Mouse (Mus musculus): ENCODE data around the gene Mctp2. TPM values are rescaled to one million over a fixed set of nuclear protein-coding genes. Genes with fewer than 3 reads are reported as not detected.

The Mctp2 gene
- total and polyA plus RNA-seq, 3 experiments, result 0.11 TPM; not detected in 2

DNA sequence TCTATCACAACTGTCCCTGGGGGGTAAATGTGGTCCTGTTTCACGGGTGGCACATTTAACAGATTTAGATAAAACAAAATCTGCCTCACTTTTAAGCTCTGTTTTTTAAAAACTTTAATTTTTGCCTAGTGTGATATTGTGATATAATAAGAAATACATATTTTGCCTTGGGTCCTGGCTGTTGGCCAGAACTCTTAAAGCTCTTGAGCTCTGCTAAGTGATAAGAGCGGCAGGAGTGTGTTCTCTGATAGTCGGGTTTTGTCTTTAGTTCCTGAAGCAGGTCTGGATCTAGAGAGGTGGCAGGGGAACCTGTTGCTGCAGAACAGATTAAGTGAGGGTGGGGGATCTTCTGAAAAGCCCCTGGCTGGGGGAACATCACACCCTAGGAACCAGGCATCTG lies 186.7 kb downstream of the Mctp2 start:
- ATAC-seq (ENCODE audit: extremely low read depth, insufficient number of reproducible peaks, low FRiP score, poor library complexity, severe bottlenecking) (no peak), DNase-seq (ENCODE audit: low spot score) (no peak)
- H3K27me3 ChIP-seq (ENCODE audit: insufficient read depth, low read length), result no peaks in the 10 kb centered on the region
- H3K36me3 ChIP-seq (replicated peaks), result no peaks in the 10 kb centered on the region
- no peaks in the 10 kb centered on the region for H3K4me1 ChIP-seq (ENCODE audit: insufficient read depth, low read depth, low read length)
- no peak overlapping the region for H3K4me3 ChIP-seq (ENCODE audit: low read depth, low read length)
- peaks cover 10% of the 10 kb centered on the region for H3K9me3 ChIP-seq (replicated peaks)
- TF ChIP-seq GATA2 (IDR thresholded peaks at IDR 0.05; ENCODE audit: borderline replicate concordance, low read depth, low read length) (no peak), CTCF (IDR thresholded peaks at IDR 0.05; ENCODE audit: low read depth, low read length) (no peak), TAL1 (conservative IDR thresholded peaks at IDR 0.05; ENCODE audit: low read depth, low read length) (no peak), GATA1 (IDR thresholded peaks at IDR 0.05; ENCODE audit: borderline replicate concordance, low read length) (no peak), POLR2AphosphoS5 (IDR thresholded peaks at IDR 0.05; ENCODE audit: insufficient replicate concordance, low read depth, low read length) (no peak)

DNA sequence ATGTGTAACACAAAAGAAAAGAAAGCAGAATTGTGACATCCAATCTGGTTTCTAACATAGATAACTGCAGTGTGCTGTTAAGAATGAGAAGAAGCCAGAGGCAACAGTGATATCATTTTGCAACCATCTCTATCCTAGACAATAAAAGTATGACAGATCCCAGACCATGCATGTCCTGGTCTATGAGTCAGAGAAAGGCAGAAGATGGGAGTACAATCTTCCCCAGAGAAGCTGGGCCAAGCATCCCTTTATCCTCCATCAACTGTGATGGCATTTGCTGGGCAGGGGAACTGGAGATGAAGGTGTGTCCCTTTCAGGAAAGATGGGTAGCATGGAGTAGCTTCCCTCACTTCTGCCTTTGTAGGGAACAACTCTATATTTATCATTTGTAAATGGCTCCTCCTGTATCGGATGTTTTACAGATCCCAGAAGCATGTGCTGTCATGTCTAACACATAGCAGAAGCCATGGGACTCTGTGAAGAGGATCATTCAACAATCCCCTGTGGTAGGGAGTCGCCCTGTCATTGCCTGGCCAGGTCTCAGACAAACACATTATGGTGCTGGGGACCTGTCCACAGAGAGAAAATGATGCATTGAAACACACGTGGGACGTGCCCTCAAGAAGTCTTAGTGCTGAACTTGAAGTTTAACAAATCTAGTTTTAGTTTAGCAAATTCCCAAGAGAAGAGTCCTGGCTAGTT lies 188.9 kb downstream of the Mctp2 start:
- no peaks in the 10 kb centered on the region for H3K27me3 ChIP-seq (ENCODE audit: insufficient read depth, low read length)
- no peaks in the 10 kb centered on the region for H3K4me1 ChIP-seq (ENCODE audit: insufficient read depth, low read depth, low read length)
- H3K36me3 ChIP-seq (replicated peaks), result no peaks in the 10 kb centered on the region
- ATAC-seq (ENCODE audit: extremely low read depth, insufficient number of reproducible peaks, low FRiP score, poor library complexity, severe bottlenecking) (no peak; the same call in 1 of the 2 replicates), DNase-seq (ENCODE audit: low spot score) (no peak)
- no peak for TF ChIP-seq POLR2AphosphoS5 (IDR thresholded peaks at IDR 0.05; ENCODE audit: insufficient replicate concordance, low read depth, low read length)
- peaks cover 13% of the 10 kb centered on the region; the same call in 1 of the 2 replicates for H3K9me3 ChIP-seq (replicated peaks)
- no peak overlapping the region for H3K4me3 ChIP-seq (ENCODE audit: low read depth, low read length)

DNA sequence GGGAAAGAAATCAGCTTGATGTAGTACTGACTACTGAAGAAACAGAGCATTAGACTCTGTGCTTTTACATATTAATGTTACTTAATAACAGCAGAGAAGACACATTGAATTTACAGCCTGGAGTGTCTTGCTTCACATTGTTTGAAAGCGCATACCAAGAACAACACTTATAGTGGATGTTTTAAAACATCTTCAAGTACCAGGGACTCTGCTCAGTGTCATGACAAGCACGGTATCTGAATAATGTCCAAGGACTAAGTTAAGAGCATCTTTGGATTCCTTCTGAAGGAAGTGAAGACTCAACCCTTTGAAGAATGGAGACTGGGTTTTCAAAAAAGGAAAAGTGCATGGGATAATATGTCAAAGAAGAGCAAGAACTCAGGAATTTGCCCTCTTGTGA lies 191.3 kb downstream of the Mctp2 start:
- no peaks in the 10 kb centered on the region for H3K27me3 ChIP-seq (ENCODE audit: insufficient read depth, low read length)
- TF ChIP-seq CTCF (IDR thresholded peaks at IDR 0.05; ENCODE audit: low read depth, low read length) (no peak), TAL1 (conservative IDR thresholded peaks at IDR 0.05; ENCODE audit: low read depth, low read length) (no peak), POLR2AphosphoS5 (IDR thresholded peaks at IDR 0.05; ENCODE audit: insufficient replicate concordance, low read depth, low read length) (no peak), GATA2 (IDR thresholded peaks at IDR 0.05; ENCODE audit: borderline replicate concordance, low read depth, low read length) (no peak), GATA1 (IDR thresholded peaks at IDR 0.05; ENCODE audit: borderline replicate concordance, low read length) (no peak)
- no peak for DNase-seq (ENCODE audit: low spot score)
- ATAC-seq (ENCODE audit: extremely low read depth, insufficient number of reproducible peaks, low FRiP score, poor library complexity, severe bottlenecking), result no peak
- no peaks in the 10 kb centered on the region for H3K36me3 ChIP-seq (replicated peaks)
- no peaks in the 10 kb centered on the region for H3K4me1 ChIP-seq (ENCODE audit: insufficient read depth, low read depth, low read length)
- peaks cover 19% of the 10 kb centered on the region; the same call in 1 of the 2 replicates for H3K9me3 ChIP-seq (replicated peaks)
- H3K4me3 ChIP-seq (ENCODE audit: low read depth, low read length), result no peak overlapping the region

DNA sequence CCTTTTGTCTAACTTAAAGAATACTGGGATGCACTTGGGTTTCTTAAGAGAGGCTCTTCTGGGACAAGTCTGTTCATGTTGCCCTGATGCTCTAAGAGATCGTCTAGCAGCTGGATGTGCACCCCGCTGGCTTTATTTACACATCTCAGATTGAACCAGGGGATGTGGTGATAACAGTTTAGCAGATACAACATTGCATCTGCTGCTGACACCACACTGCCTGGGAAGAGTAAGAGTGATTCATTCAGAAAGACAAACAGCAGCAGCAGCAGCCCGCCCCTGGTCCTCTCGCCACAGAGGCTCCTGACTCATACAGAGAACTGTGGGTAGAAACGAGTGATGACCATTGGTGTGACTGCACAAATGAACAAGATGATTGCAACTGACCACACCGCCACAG lies 195.8 kb downstream of the Mctp2 start:
- no peak for TF ChIP-seq CTCF (IDR thresholded peaks at IDR 0.05; ENCODE audit: low read depth, low read length)
- TF ChIP-seq GATA1 (IDR thresholded peaks at IDR 0.05; ENCODE audit: borderline replicate concordance, low read length), result no peak
- no peak for TF ChIP-seq GATA2 (IDR thresholded peaks at IDR 0.05; ENCODE audit: borderline replicate concordance, low read depth, low read length)
- TF ChIP-seq TAL1 (conservative IDR thresholded peaks at IDR 0.05; ENCODE audit: low read depth, low read length), result no peak
- no peak for TF ChIP-seq POLR2AphosphoS5 (IDR thresholded peaks at IDR 0.05; ENCODE audit: insufficient replicate concordance, low read depth, low read length)
- DNase-seq (ENCODE audit: low spot score), result no peak

DNA sequence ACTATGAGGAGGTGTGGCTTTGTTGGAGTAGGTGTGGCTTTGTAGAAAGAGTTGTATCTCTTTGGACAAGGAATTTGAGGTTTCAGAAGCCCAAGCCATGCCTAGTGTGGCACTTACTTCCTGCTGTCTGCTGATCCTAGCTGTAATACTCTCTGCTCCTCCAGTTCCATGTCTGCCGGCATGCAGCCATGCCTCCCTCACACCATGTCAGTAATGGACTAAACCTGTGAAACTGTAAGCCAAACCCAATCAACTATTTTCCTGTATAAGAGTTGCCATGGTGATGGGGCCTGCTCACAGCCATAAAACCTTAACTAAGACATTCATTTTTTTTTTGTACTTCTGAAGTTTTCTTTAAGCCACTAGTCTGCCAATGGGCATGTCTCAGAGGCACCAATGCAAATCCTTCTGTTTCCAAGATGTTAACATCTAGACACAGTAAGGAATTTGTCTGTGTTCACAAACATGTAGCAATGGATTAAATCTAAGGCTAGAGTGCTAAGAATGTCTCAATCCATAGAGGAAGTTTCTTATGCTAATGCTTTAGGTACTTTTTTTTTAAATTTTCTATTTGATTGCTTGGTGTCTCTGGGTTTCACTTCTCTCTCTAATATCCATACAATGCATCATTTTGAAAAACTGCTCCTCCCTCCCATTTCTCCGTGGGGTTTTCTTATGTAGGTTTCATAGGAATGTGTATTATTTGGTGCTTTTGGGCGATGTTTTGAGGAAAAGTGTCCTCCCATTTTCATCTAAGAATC lies 197.6 kb downstream of the Mctp2 start:
- no peak for TF ChIP-seq POLR2AphosphoS5 (IDR thresholded peaks at IDR 0.05; ENCODE audit: insufficient replicate concordance, low read depth, low read length)
- TF ChIP-seq GATA2 (IDR thresholded peaks at IDR 0.05; ENCODE audit: borderline replicate concordance, low read depth, low read length), result no peak
- no peak for TF ChIP-seq CTCF (IDR thresholded peaks at IDR 0.05; ENCODE audit: low read depth, low read length)
- TF ChIP-seq GATA1 (IDR thresholded peaks at IDR 0.05; ENCODE audit: borderline replicate concordance, low read length), result no peak
- TF ChIP-seq TAL1 (conservative IDR thresholded peaks at IDR 0.05; ENCODE audit: low read depth, low read length), result no peak
- ATAC-seq (ENCODE audit: extremely low read depth, insufficient number of reproducible peaks, low FRiP score, poor library complexity, severe bottlenecking), result no peak
- Histone ChIP-seq H3K4me1 (ENCODE audit: insufficient read depth, low read depth, low read length) (no peaks in the 10 kb centered on the region), H3K4me3 (ENCODE audit: low read depth, low read length) (no peak overlapping the region), H3K27me3 (ENCODE audit: insufficient read depth, low read length) (no peaks in the 10 kb centered on the region), H3K36me3 (replicated peaks) (no peaks in the 10 kb centered on the region), H3K9me3 (replicated peaks) (peaks cover 18% of the 10 kb centered on the region; the same call in 1 of the 2 replicates)
- DNase-seq (ENCODE audit: low spot score), result no peak

More for the DNA sequence above, 195.8 kb downstream of the Mctp2 start:
- Histone ChIP-seq H3K9me3 (replicated peaks) (peaks cover 16% of the 10 kb centered on the region; the same call in 1 of the 2 replicates), H3K27me3 (ENCODE audit: insufficient read depth, low read length) (no peaks in the 10 kb centered on the region), H3K4me3 (ENCODE audit: low read depth, low read length) (no peak overlapping the region), H3K36me3 (replicated peaks) (no peaks in the 10 kb centered on the region), H3K4me1 (ENCODE audit: insufficient read depth, low read depth, low read length) (no peaks in the 10 kb centered on the region)
- no peak for ATAC-seq (ENCODE audit: extremely low read depth, insufficient number of reproducible peaks, low FRiP score, poor library complexity, severe bottlenecking)

DNA sequence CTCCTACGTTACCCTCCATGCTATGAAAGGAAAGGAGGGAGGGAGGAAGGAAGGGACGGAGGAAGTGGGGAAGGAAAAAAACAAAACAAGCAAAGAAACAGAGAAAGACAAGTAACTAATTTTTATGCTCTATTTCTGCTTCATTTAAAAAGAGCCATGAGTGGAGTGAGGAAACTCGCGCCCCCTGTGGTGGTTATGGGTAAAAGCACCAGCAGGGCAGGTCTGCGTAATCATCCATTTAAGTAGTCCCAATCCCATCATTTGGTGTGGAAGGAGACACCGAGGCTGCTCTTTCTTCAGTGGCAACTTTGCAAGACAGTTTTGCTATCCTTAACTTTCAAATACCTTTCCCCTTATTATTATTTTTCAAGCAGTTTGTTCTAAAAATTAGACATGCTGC lies 202.2 kb downstream of the Mctp2 start:
- Histone ChIP-seq H3K9me3 (replicated peaks) (peaks cover 10% of the 10 kb centered on the region), H3K27me3 (ENCODE audit: insufficient read depth, low read length) (no peaks in the 10 kb centered on the region), H3K4me1 (ENCODE audit: insufficient read depth, low read depth, low read length) (no peaks in the 10 kb centered on the region), H3K4me3 (ENCODE audit: low read depth, low read length) (no peak overlapping the region), H3K36me3 (replicated peaks) (no peaks in the 10 kb centered on the region)
- TF ChIP-seq GATA2 (IDR thresholded peaks at IDR 0.05; ENCODE audit: borderline replicate concordance, low read depth, low read length), result no peak
- no peak for TF ChIP-seq POLR2AphosphoS5 (IDR thresholded peaks at IDR 0.05; ENCODE audit: insufficient replicate concordance, low read depth, low read length)
- no peak for TF ChIP-seq CTCF (IDR thresholded peaks at IDR 0.05; ENCODE audit: low read depth, low read length)
- no peak for TF ChIP-seq GATA1 (IDR thresholded peaks at IDR 0.05; ENCODE audit: borderline replicate concordance, low read length)
- ATAC-seq (ENCODE audit: extremely low read depth, insufficient number of reproducible peaks, low FRiP score, poor library complexity, severe bottlenecking), result no peak
- no peak for DNase-seq (ENCODE audit: low spot score)

Data from G1E (cell line).